Mouse (Mus musculus) neutrophil, adult 5-6 weeks (primary cell): ENCODE measurements at regions not wholly inside any gene's neighbourhood (a gene's known extent, or its start where the extent isn't known, plus 50 kb on each side); places are given as distances from the start of the nearest gene placed in this dataset.
A peak's percentile ranks its signal among the peaks of the same experiment; 100 is the strongest.

ENCODE experiments used
- ATAC-seq: fragments of 151-379, 151-347 bp; 2 replicates; pipeline ENCODE4 v1.8.0; 2017; ENCODE audit warnings: mild to moderate bottlenecking, moderate TSS enrichment; ENCODE audit not compliant: insufficient number of reproducible peaks, poor library complexity, low FRiP score, severe bottlenecking; ENCODE audit errors: extremely low read depth

- no peak for ATAC-seq
Measured at GRCm38 (mm10) chr1:128706167-128706566, 114.1 kb upstream of the Cxcr4 start.

GRCm38 (mm10) chr1:128705071-128705503, 113.0 kb upstream of the Cxcr4 start:
- ATAC-seq: peak; percentile 94

GRCm38 (mm10) chr1:128701326-128701725, 109.2 kb upstream of the Cxcr4 start:
- no peak for ATAC-seq

GRCm38 (mm10) chr1:128697962-128698361, 105.9 kb upstream of the Cxcr4 start:
- ATAC-seq: peak; percentile 43; the same call in 1 of the 2 replicates

- peak; percentile 74; the same call in 1 of the 2 replicates for ATAC-seq
Measured at GRCm38 (mm10) chr1:128695936-128696335, 103.8 kb upstream of the Cxcr4 start.

GRCm38 (mm10) chr1:128692799-128693198, 100.7 kb upstream of the Cxcr4 start:
- ATAC-seq: no peak

GRCm38 (mm10) chr1:128692313-128692712, 100.2 kb upstream of the Cxcr4 start:
- no peak for ATAC-seq

GRCm38 (mm10) chr1:128687236-128687927, 95.3 kb upstream of the Cxcr4 start:
- ATAC-seq: no peak

GRCm38 (mm10) chr1:128685467-128686137, 93.5 kb upstream of the Cxcr4 start:
- no peak for ATAC-seq

GRCm38 (mm10) chr1:128682942-128683341, 90.8 kb upstream of the Cxcr4 start:
- no peak for ATAC-seq

- ATAC-seq: no peak
Measured at GRCm38 (mm10) chr1:128681261-128681660, 89.2 kb upstream of the Cxcr4 start.

- no peak for ATAC-seq
Measured at GRCm38 (mm10) chr1:128680538-128680937, 88.4 kb upstream of the Cxcr4 start.

GRCm38 (mm10) chr1:128680012-128680411, 87.9 kb upstream of the Cxcr4 start:
- ATAC-seq: no peak

- ATAC-seq: no peak
Measured at GRCm38 (mm10) chr1:128679005-128679980, 87.2 kb upstream of the Cxcr4 start.

- ATAC-seq: peak; percentile 80
Measured at GRCm38 (mm10) chr1:128675538-128675937, 83.4 kb upstream of the Cxcr4 start.

- no peak for ATAC-seq
Measured at GRCm38 (mm10) chr1:128672306-128672705, 80.2 kb upstream of the Cxcr4 start.

- ATAC-seq: no peak
Measured at GRCm38 (mm10) chr1:128671495-128671894, 79.4 kb upstream of the Cxcr4 start.

GRCm38 (mm10) chr1:128671016-128671415, 78.9 kb upstream of the Cxcr4 start:
- no peak for ATAC-seq

GRCm38 (mm10) chr1:128669241-128669666, 77.2 kb upstream of the Cxcr4 start:
- ATAC-seq: no peak
